Mouse (Mus musculus) C2C12 (cell line): ENCODE measurements around the gene AC131692.1.

ENCODE experiments used
- CEBPB ChIP-seq: IDR thresholded peaks from one replicate; pipeline ENCODE4 v1.6.1; 2011; ENCODE audit warnings: low read depth, mild to moderate bottlenecking, control low read depth, moderate library complexity
- CTCF ChIP-seq: IDR thresholded peaks from one replicate; pipeline ENCODE4 v1.5.1; 2011; ENCODE audit not compliant: control insufficient read depth, insufficient read depth, insufficient read length
- FOSL1 ChIP-seq: IDR thresholded peaks from one replicate; pipeline ENCODE4 v1.8.0; 2011; ENCODE audit warnings: mild to moderate bottlenecking, low read length; ENCODE audit not compliant: poor library complexity, insufficient read depth, severe bottlenecking
- MYOD1 ChIP-seq: IDR thresholded peaks from one replicate; pipeline ENCODE4 v1.6.1; 2011; ENCODE audit warnings: low read depth; ENCODE audit not compliant: control insufficient read depth, insufficient read length

- TF ChIP-seq MYOD1 (no peak), CTCF (no peak), CEBPB (no peak), FOSL1 (no peak)
Measured at GRCm38 (mm10) chr19:6073889-6074288, 20.3 kb upstream of the AC131692.1 start.
